Mouse (Mus musculus): Measurements from ENCODE around the gene Impdh1. TPM values are rescaled to one million over a fixed set of nuclear protein-coding genes. Genes with fewer than 3 reads are reported as not detected.
A peak's percentile ranks its signal among the peaks of the same experiment; 100 is the strongest.
"Not testable (repeated sequence)": the region's sequence is repeated elsewhere in the genome, so short reads cannot be mapped to it uniquely, and the experiment has no call there.

Impdh1 gene
- polyA plus RNA-seq, 1 experiment = 25.7 TPM

GRCm38 (mm10) chr6:29164314-29165244 is 51.6 kb downstream of the Impdh1 start, which contains the start of gene Rbm28:
Gene Rbm28 (minus strand): TSS chr6:29165006.
- H3K36me3 ChIP-seq (ENCODE audit: control insufficient read depth, insufficient read depth, low read length, poor library complexity, severe bottlenecking) = peaks cover 6% of the 10 kb centered on the region
- peak within 1 kb of the TSS; percentile 54 for H3K9ac ChIP-seq (ENCODE audit: low read depth, poor library complexity, severe bottlenecking)
- H3K27me3 ChIP-seq (ENCODE audit: control insufficient read depth, insufficient read depth, low read length, poor library complexity, severe bottlenecking) = no peaks in the 10 kb centered on the region; the same call in 1 of the 2 replicates
- H3K4me1 ChIP-seq (ENCODE audit: control insufficient read depth, insufficient read depth, low read length) = no peaks in the 10 kb centered on the region
- TF ChIP-seq CTCF (IDR thresholded peaks at IDR 0.05; ENCODE audit: low read depth, low read length) = no peak
- peak; percentile 67 for TF ChIP-seq POLR2A (IDR thresholded peaks at IDR 0.05; ENCODE audit: insufficient read depth, low read length)
- no peak for TF ChIP-seq EP300 (IDR thresholded peaks at IDR 0.05; ENCODE audit: insufficient read depth, low read depth, low read length)
- no peaks in the 10 kb centered on the region for H3K9me3 ChIP-seq (replicated peaks; ENCODE audit: control insufficient read depth, insufficient read depth, low read length, poor library complexity, severe bottlenecking)
- H3K27ac ChIP-seq (ENCODE audit: insufficient read depth, low read length) = no peak within 1 kb of the TSS
- H3K4me3 ChIP-seq (ENCODE audit: low read depth, low read length) = peak within 1 kb of the TSS; percentile 89

GRCm38 (mm10) chr6:29161291-29161690 is 54.9 kb downstream of the Impdh1 start:
- peaks cover 34% of the 10 kb centered on the region for H3K36me3 ChIP-seq (ENCODE audit: control insufficient read depth, insufficient read depth, low read length, poor library complexity, severe bottlenecking)
- not testable (repeated sequence) for H3K9ac ChIP-seq (ENCODE audit: low read depth, poor library complexity, severe bottlenecking); H3K4me1 ChIP-seq (ENCODE audit: control insufficient read depth, insufficient read depth, low read length)

GRCm38 (mm10) chr6:29160786-29161185 is 55.4 kb downstream of the Impdh1 start:
- TF ChIP-seq CTCF (IDR thresholded peaks at IDR 0.05; ENCODE audit: low read depth, low read length) = no peak
- TF ChIP-seq POLR2A (IDR thresholded peaks at IDR 0.05; ENCODE audit: insufficient read depth, low read length) = no peak
- TF ChIP-seq EP300 (IDR thresholded peaks at IDR 0.05; ENCODE audit: insufficient read depth, low read depth, low read length) = no peak
- Histone ChIP-seq H3K27me3 (ENCODE audit: control insufficient read depth, insufficient read depth, low read length, poor library complexity, severe bottlenecking) (no peaks in the 10 kb centered on the region), H3K4me3 (ENCODE audit: low read depth, low read length) (no peak overlapping the region), H3K36me3 (ENCODE audit: control insufficient read depth, insufficient read depth, low read length, poor library complexity, severe bottlenecking) (peaks cover 39% of the 10 kb centered on the region), H3K9me3 (replicated peaks; ENCODE audit: control insufficient read depth, insufficient read depth, low read length, poor library complexity, severe bottlenecking) (no peaks in the 10 kb centered on the region), H3K9ac (ENCODE audit: low read depth, poor library complexity, severe bottlenecking) (no peak overlapping the region), H3K4me1 (ENCODE audit: control insufficient read depth, insufficient read depth, low read length) (no peaks in the 10 kb centered on the region), H3K27ac (ENCODE audit: insufficient read depth, low read length) (no peak overlapping the region)

More at GRCm38 (mm10) chr6:29161291-29161690, 54.9 kb downstream of the Impdh1 start:
- H3K27me3 ChIP-seq (ENCODE audit: control insufficient read depth, insufficient read depth, low read length, poor library complexity, severe bottlenecking); H3K27ac ChIP-seq (ENCODE audit: insufficient read depth, low read length); H3K9me3 ChIP-seq (replicated peaks; ENCODE audit: control insufficient read depth, insufficient read depth, low read length, poor library complexity, severe bottlenecking); H3K4me3 ChIP-seq (ENCODE audit: low read depth, low read length): not testable (repeated sequence)

- peaks cover 61% of the 10 kb centered on the region for H3K36me3 ChIP-seq (ENCODE audit: control insufficient read depth, insufficient read depth, low read length, poor library complexity, severe bottlenecking)
- no peaks in the 10 kb centered on the region for H3K27me3 ChIP-seq (ENCODE audit: control insufficient read depth, insufficient read depth, low read length, poor library complexity, severe bottlenecking)
Measured at GRCm38 (mm10) chr6:29156326-29156725, 59.8 kb downstream of the Impdh1 start.

More at GRCm38 (mm10) chr6:29156326-29156725, 59.8 kb downstream of the Impdh1 start:
- Histone ChIP-seq H3K9me3 (replicated peaks; ENCODE audit: control insufficient read depth, insufficient read depth, low read length, poor library complexity, severe bottlenecking) (no peaks in the 10 kb centered on the region), H3K9ac (ENCODE audit: low read depth, poor library complexity, severe bottlenecking) (no peak overlapping the region), H3K4me3 (ENCODE audit: low read depth, low read length) (no peak overlapping the region), H3K4me1 (ENCODE audit: control insufficient read depth, insufficient read depth, low read length) (no peaks in the 10 kb centered on the region), H3K27ac (ENCODE audit: insufficient read depth, low read length) (no peak overlapping the region)
- TF ChIP-seq EP300 (IDR thresholded peaks at IDR 0.05; ENCODE audit: insufficient read depth, low read depth, low read length) (no peak), CTCF (IDR thresholded peaks at IDR 0.05; ENCODE audit: low read depth, low read length) (no peak), POLR2A (IDR thresholded peaks at IDR 0.05; ENCODE audit: insufficient read depth, low read length) (no peak)

Other genes starting within 250 kb of the Impdh1 start
- gene Lep, start 156.1 kb downstream of the Impdh1 start, polyA plus RNA-seq (2011; ENCODE audit: insufficient read depth, insufficient read length, low read depth, missing spikeins) = not detected in 2 replicates
- gene Rbm28, start 51.4 kb downstream of the Impdh1 start, polyA plus RNA-seq (2011; ENCODE audit: insufficient read depth, insufficient read length, low read depth, missing spikeins) = 94.5 and 97.0 TPM in 2 replicates
- gene Prrt4, start 36.8 kb downstream of the Impdh1 start, polyA plus RNA-seq (2011; ENCODE audit: insufficient read depth, insufficient read length, low read depth, missing spikeins) = 0.20 and 0.52 TPM in 2 replicates
- gene Hilpda, start 56.1 kb upstream of the Impdh1 start, polyA plus RNA-seq (2011; ENCODE audit: insufficient read depth, insufficient read length, low read depth, missing spikeins) = 18.4 and 21.8 TPM in 2 replicates
- gene Fam71f2, start 63.2 kb upstream of the Impdh1 start, polyA plus RNA-seq (2011; ENCODE audit: insufficient read depth, insufficient read length, low read depth, missing spikeins) = 1.5 and 1.9 TPM in 2 replicates
- not detected in 2 replicates for gene Fam71f1, start 102.8 kb upstream of the Impdh1 start, polyA plus RNA-seq (2011; ENCODE audit: insufficient read depth, insufficient read length, low read depth, missing spikeins)
- gene Calu, start 131.7 kb upstream of the Impdh1 start, polyA plus RNA-seq (2011; ENCODE audit: insufficient read depth, insufficient read length, low read depth, missing spikeins) = 269 and 284 TPM in 2 replicates
- gene Opn1sw, start 172.1 kb upstream of the Impdh1 start, polyA plus RNA-seq (2011; ENCODE audit: insufficient read depth, insufficient read length, low read depth, missing spikeins) = not detected in 2 replicates
- 22.7 and 28.4 TPM in 2 replicates for gene Ccdc136, start 179.9 kb upstream of the Impdh1 start, polyA plus RNA-seq (2011; ENCODE audit: insufficient read depth, insufficient read length, low read depth, missing spikeins)
- 37.2 and 39.8 TPM in 2 replicates for gene Flnc, start 216.9 kb upstream of the Impdh1 start, polyA plus RNA-seq (2011; ENCODE audit: insufficient read depth, insufficient read length, low read depth, missing spikeins)

Measured in ES-Bruce4 (cell line).